Mouse (Mus musculus): Measurements from ENCODE around the gene Fam110a.

The Fam110a gene

GRCm38 (mm10) chr2:151996229-151997189 lies 16.5 kb upstream of the Fam110a start, which contains the start of gene Slc52a3:
Gene Slc52a3, plus strand, starts transcription at chr2:151996511.
- DNase-seq, result peak; percentile 73 to 81

- peak; percentile 70 to 79 for DNase-seq
Measured at GRCm38 (mm10) chr2:151994350-151995122, 14.5 kb upstream of the Fam110a start.

GRCm38 (mm10) chr2:151991446-151991845 lies 11.4 kb upstream of the Fam110a start:
- no peak for DNase-seq

- peak; percentile 33 to 44 for DNase-seq
Measured at GRCm38 (mm10) chr2:151990985-151991394, 11.0 kb upstream of the Fam110a start.

- no peak for DNase-seq
Measured at GRCm38 (mm10) chr2:151988978-151989377, 9.0 kb upstream of the Fam110a start.

- DNase-seq, result no peak
Measured at GRCm38 (mm10) chr2:151986958-151987357, 6.9 kb upstream of the Fam110a start.

- no peak for DNase-seq
Measured at GRCm38 (mm10) chr2:151985426-151986172, 5.6 kb upstream of the Fam110a start.

GRCm38 (mm10) chr2:151984019-151984418 lies 4.0 kb upstream of the Fam110a start:
- DNase-seq, result no peak

GRCm38 (mm10) chr2:151982476-151982875 lies 2.5 kb upstream of the Fam110a start:
- DNase-seq, result no peak

- DNase-seq, result no peak
Measured at GRCm38 (mm10) chr2:151981268-151981667, 1.2 kb upstream of the Fam110a start.

GRCm38 (mm10) chr2:151980355-151980693 lies 305 bp upstream of the Fam110a start:
- DNase-seq, result no peak

- no peak for DNase-seq
Measured at GRCm38 (mm10) chr2:151978494-151978893, 1.5 kb downstream of the Fam110a start.

GRCm38 (mm10) chr2:151977689-151978440 lies 2.2 kb downstream of the Fam110a start:
- DNase-seq, result peak; percentile 82 to 85

- DNase-seq, result no peak
Measured at GRCm38 (mm10) chr2:151976067-151976466, 4.0 kb downstream of the Fam110a start.

GRCm38 (mm10) chr2:151975295-151975694 lies 4.7 kb downstream of the Fam110a start:
- no peak for DNase-seq

GRCm38 (mm10) chr2:151973595-151974562 lies 6.1 kb downstream of the Fam110a start:
- peak; percentile 57 for DNase-seq

GRCm38 (mm10) chr2:151972880-151973594 lies 7.0 kb downstream of the Fam110a start:
- DNase-seq, result no peak

- DNase-seq, result no peak
Measured at GRCm38 (mm10) chr2:151971748-151972147, 8.3 kb downstream of the Fam110a start.

- no peak for DNase-seq
Measured at GRCm38 (mm10) chr2:151970191-151971172, 9.5 kb downstream of the Fam110a start.

Data from cerebellum, adult 18-20 months (tissue).